Mouse (Mus musculus) MEL (cell line): ENCODE data around the gene Asic3.

Experiments used
- CTCF ChIP-seq, 3 experiments: IDR thresholded peaks in 2 of 3; conservative IDR thresholded peaks in 1 of 3; 2 replicates each; pipeline ENCODE4 v1.5.1; 2011 to 2012; ENCODE audit warnings: low read length in 3 of 3, low read depth in 2 of 3, mild to moderate bottlenecking in 2 of 3, improper control_type of control experiment in 1 of 3, inconsistent platforms in 1 of 3, mixed read lengths in 1 of 3, moderate library complexity in 1 of 3; ENCODE audit not compliant: control insufficient read depth in 1 of 3, insufficient read depth in 1 of 3, poor library complexity in 1 of 3, severe bottlenecking in 1 of 3
- EP300 ChIP-seq, 2 experiments: IDR thresholded peaks; 2 replicates each; pipeline ENCODE4 v1.6.1; 2011; ENCODE audit warnings: improper control_type of control experiment in 2 of 2, low read length in 2 of 2, low read depth in 1 of 2, mild to moderate bottlenecking in 1 of 2
- KAT2A ChIP-seq: conservative IDR thresholded peaks from 2 replicates; pipeline ENCODE4 v1.6.1; 2012; ENCODE audit warnings: low read depth, low read length, improper control_type of control experiment, inconsistent platforms
- MAFK ChIP-seq: IDR thresholded peaks from 2 replicates; pipeline ENCODE4 v1.6.1; 2011; ENCODE audit warnings: low read depth, mild to moderate bottlenecking, low read length, improper control_type of control experiment, borderline replicate concordance
- USF1 ChIP-seq: IDR thresholded peaks from 2 replicates; pipeline ENCODE4 v1.6.1; 2014; ENCODE audit warnings: low read depth, mild to moderate bottlenecking, inconsistent platforms, low read length, improper control_type of control experiment, moderate library complexity
- USF2 ChIP-seq, 2 experiments: IDR thresholded peaks; 2 replicates each; pipeline ENCODE4 v1.6.1; 2011 to 2012; ENCODE audit warnings: improper control_type of control experiment in 2 of 2, low read length in 2 of 2, borderline replicate concordance in 1 of 2, inconsistent platforms in 1 of 2, low read depth in 1 of 2, mild to moderate bottlenecking in 1 of 2; ENCODE audit not compliant: insufficient read depth in 1 of 2

DNA sequence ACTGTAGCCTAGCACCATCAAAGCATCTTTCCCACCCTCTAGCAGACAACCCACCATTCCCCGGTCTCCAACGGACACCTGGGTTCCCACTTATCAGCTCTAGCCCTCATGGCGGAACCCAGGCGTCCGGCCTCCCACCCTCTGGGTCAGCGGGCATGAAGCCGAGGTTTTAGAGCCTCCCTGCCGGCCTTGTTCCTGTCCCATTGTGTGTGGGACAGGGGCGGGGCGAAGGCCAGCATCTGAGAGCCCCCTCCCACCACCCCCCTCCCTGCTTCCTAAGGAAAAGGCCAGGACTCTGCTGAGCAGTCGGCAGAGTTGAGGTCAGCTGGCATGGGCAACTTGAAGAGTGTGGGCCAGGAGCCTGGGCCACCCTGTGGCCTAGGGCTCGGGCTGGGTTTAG, 48.7 kb upstream of the Asic3 start, which contains the start of gene Nos3:
- no peak for TF ChIP-seq USF1
- TF ChIP-seq CTCF (IDR thresholded peaks at IDR 0.05 in 2 of 3, conservative IDR thresholded peaks at IDR 0.05 in 1 of 3; ENCODE audit: control insufficient read depth in 1 of 3, insufficient read depth in 1 of 3, low read depth in 2 of 3, low read length in 3 of 3, poor library complexity in 1 of 3, severe bottlenecking in 1 of 3): no peak
- TF ChIP-seq EP300 (IDR thresholded peaks at IDR 0.05; ENCODE audit: low read depth in 1 of 2, low read length in 2 of 2): no peak
- no peak for TF ChIP-seq USF2 (IDR thresholded peaks at IDR 0.05; ENCODE audit: borderline replicate concordance in 1 of 2, insufficient read depth in 1 of 2, low read depth in 1 of 2, low read length in 2 of 2)
- no peak for TF ChIP-seq MAFK
- TF ChIP-seq KAT2A: no peak
